Mouse (Mus musculus): ENCODE data around the gene Olfr1102. TPM values are rescaled to one million over a fixed set of nuclear protein-coding genes. Genes with fewer than 3 reads are reported as not detected.

Gene Olfr1102
- total RNA-seq (2023) = not detected

DNA sequence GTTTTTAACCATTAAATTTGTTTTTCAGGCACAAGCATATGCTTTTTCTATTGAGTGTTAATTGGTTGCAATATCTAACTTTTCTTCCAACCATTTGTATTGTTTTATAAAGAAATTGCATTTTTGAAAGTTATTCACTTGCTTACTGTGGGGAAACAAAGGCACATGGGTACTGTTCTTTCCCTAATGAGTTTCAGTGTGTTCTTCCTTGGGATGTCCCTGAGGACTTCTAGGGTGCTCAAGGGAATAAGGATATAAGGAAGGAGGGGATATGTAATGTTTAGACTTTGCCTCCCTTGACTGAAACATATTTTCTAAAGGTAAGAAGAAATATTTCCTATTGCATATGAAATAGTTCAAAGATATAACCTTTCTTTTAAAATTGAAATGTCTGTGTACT lies at the start of gene Olfr1102:
Olfr1102 (plus strand) TSS at position 301 of the 400 bp plus-strand sequence.

DNA sequence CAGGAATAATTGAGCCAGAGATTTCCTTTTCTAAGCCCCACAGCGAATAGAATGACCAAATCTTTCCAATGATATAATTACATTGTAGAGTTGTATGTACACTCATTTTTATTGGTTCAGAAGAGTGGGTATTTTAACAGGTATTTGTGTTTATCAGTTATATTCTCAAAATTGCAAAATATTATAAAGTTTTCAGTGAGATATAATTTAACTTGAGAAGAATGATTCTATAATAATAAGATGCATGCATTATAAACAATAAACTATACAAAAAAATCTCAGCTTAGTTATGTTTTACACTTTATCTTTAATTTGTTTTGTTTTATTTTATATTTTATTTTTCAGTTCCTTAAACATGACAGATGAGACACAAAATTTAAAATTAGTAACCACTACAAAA lies 37.6 kb upstream of the Olfr1102 start, which contains the start of gene Olfr1099:
Olfr1099 (minus strand) TSS at position 101 of the 400 bp plus-strand sequence.

DNA sequence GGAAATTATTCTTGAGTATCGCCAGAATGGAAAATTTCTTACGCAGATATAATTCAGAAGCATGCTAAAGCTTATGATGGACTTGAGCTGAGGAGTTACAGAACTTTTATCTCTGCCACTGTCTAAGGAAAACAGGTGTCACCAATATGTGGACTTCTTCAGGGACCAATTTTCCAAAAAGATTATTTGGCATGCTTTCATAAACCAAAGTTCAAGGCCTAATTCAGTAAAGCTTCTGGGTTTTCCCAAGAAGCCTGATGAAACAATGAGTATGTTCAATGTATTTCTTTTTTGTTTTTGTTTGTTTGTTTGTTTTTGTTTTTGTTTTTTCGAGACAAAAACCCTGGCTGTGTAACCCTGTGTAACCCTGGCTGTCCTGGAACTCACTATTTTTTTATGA lies 18.3 kb upstream of the Olfr1102 start, which contains the start of gene Olfr1100:
Olfr1100 (minus strand) TSS at position 101 of the 400 bp plus-strand sequence.

DNA sequence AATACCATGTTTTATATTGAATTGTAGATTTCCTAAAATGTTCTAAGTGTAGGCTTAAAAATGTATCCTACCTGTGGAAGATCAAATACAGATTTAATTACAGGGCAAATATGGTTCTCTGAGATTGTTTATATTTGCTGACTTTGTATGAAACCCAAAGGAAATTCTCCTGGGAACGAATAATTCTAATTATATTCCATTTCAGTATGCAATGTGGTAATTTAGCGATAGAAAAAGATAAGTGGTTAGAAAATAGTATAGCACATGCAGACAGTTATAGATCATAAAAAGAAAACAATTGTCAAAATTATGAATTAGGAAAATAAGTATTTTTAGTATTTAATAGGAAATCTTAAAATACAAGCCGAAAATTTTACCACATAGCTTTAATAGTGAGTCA lies 7.1 kb upstream of the Olfr1102 start, which contains the start of gene Olfr1101:
Olfr1101 (minus strand) TSS at position 101 of the 400 bp plus-strand sequence.

DNA sequence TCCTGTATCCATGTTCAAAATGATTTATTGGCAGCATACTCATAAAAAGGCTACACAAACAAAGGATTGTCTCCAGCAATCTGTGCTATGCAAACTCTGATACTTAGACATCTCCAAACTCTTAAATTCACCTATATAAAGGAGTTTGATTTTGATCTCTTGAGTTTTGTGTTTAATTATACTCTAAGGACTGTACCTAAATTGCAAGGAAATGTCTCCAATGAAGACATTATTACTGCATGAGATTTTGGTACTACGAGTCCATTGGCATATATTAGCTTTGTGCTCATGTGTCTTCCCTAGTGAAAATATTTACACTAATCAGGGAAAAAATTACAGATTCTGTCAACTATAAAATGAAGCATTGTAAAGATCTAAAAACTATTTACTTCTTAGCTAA lies 28.8 kb downstream of the Olfr1102 start, which contains the start of gene Olfr1104:
Olfr1104 (minus strand) TSS at position 101 of the 400 bp plus-strand sequence.

DNA sequence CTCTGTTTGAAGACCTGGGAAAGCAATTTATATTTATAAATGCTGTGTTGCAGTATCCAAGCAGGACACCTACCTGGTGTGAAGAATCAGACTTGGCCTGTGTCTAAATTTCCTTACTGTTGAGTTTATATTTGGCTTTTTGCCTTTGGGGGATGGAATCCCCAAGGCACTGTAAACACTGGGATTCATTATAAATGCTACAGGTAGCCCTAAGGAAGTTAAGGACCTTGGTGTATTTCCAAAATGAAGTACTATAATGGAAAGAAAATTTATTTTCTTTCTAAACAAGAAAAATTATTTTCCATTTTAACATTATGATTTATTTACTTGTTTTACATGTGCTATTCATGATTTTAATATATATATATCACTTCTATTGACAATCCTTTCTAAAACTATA lies 38.2 kb downstream of the Olfr1102 start, which contains the start of gene Olfr1105:
Olfr1105 (minus strand) TSS at position 101 of the 400 bp plus-strand sequence.

DNA sequence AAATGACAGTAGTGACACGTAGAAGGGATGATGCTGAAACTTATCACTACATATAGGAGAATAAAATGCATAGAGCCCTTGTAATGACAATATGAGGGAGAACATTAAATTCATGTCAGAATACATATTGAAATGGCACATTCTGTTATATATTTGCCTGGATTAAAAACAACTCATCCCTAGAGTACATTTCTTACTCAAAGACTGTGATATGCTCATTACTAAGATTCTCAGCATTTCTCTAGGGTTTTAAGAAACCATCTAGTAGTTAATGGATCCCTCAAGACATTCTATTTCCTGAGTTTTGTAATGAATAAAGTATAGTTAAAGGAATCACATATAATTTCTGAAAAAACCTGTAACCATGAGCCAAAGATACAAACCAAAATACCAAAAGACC lies 54.0 kb downstream of the Olfr1102 start, which contains the start of gene Olfr1106:
Olfr1106 (minus strand) TSS at position 101 of the 400 bp plus-strand sequence.

Other genes starting within 250 kb of the Olfr1102 start
- gene Olfr1090, start 239.4 kb upstream of the Olfr1102 start, total RNA-seq (2023) = not detected
- not detected for gene Olfr1093, start 215.9 kb upstream of the Olfr1102 start, total RNA-seq (2023)
- gene Olfr141, start 188.4 kb upstream of the Olfr1102 start, total RNA-seq (2023) = not detected
- not detected for gene Olfr1094, start 173.7 kb upstream of the Olfr1102 start, total RNA-seq (2023)
- not detected for gene Olfr1095, start 146.7 kb upstream of the Olfr1102 start, total RNA-seq (2023)
- not detected for gene Gm13723, start 123.6 kb upstream of the Olfr1102 start, total RNA-seq (2023)
- not detected for gene Olfr1097, start 106.2 kb upstream of the Olfr1102 start, total RNA-seq (2023)
- not detected for gene Olfr1098, start 73.9 kb upstream of the Olfr1102 start, total RNA-seq (2023)
- not detected for gene Olfr1099, start 37.7 kb upstream of the Olfr1102 start, total RNA-seq (2023)
- gene Olfr1100, start 18.4 kb upstream of the Olfr1102 start, total RNA-seq (2023) = not detected
- gene Olfr1101, start 7.2 kb upstream of the Olfr1102 start, total RNA-seq (2023) = not detected
- gene Olfr1104, start 28.7 kb downstream of the Olfr1102 start, total RNA-seq (2023) = not detected
- not detected for gene Olfr1105, start 38.1 kb downstream of the Olfr1102 start, total RNA-seq (2023)
- gene Olfr1106, start 53.9 kb downstream of the Olfr1102 start, total RNA-seq (2023) = not detected
- gene Olfr1107, start 77.4 kb downstream of the Olfr1102 start, total RNA-seq (2023) = not detected
- not detected for gene Olfr1109, start 97.6 kb downstream of the Olfr1102 start, total RNA-seq (2023)
- not detected for gene Olfr259, start 116.2 kb downstream of the Olfr1102 start, total RNA-seq (2023)
- not detected for gene Olfr1110, start 141.9 kb downstream of the Olfr1102 start, total RNA-seq (2023)
- gene Olfr1111, start 154.2 kb downstream of the Olfr1102 start, total RNA-seq (2023) = not detected
- gene Olfr1112, start 189.4 kb downstream of the Olfr1102 start, total RNA-seq (2023) = not detected
- gene Olfr1113, start 210.6 kb downstream of the Olfr1102 start, total RNA-seq (2023) = not detected
- gene Olfr1115, start 249.6 kb downstream of the Olfr1102 start, total RNA-seq (2023) = not detected